Mouse (Mus musculus): ENCODE results near the gene Pde7b.

DNA sequence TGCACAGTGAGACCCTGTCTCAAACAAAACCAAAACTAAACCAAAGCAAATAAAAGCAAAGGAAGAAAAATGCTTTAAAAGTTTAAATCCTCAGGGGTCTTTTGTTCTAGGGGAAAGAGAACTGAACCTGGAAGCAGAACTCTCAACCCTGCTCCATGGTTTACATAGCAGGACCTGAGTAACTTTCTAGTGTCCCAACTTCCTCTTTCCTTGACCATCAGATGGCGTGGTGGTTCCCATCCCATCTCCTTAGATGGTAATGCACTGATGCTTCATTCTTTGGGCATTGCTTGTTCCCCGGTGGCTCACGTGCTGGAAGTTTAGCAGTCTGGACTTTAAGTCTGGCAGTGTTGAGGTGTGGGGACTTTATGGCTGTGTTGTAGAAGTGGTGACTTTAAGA, 343.5 kb downstream of the Pde7b start:
- TF ChIP-seq CTCF (IDR thresholded peaks at IDR 0.05; ENCODE audit: low read depth) (no peak), EP300 (IDR thresholded peaks at IDR 0.05; ENCODE audit: low read depth) (no peak)
